Mouse (Mus musculus) CH12.LX (cell line): ENCODE data around the gene 3110040N11Rik. TPM values are rescaled to one million over a fixed set of nuclear protein-coding genes. Genes with fewer than 3 reads are reported as not detected.

Experiments used
- DNase-seq: peaks from one replicate; pipeline ENCODE4 v3.0.0-alpha.2; 2013; ENCODE audit errors: extremely low read depth
- H3K27ac ChIP-seq: 2 replicates; pipeline ENCODE4 v1.5.1; 2012; ENCODE audit warnings: low read depth, mild to moderate bottlenecking, control low read depth, moderate library complexity; ENCODE audit not compliant: insufficient read depth
- H3K27me3 ChIP-seq: replicated peaks from 2 replicates; pipeline ENCODE3; 2012; ENCODE audit warnings: inconsistent platforms
- H3K36me3 ChIP-seq, 2 experiments: replicated peaks in 1 of 2; 2 replicates each; pipeline versions ENCODE3 to v1.6.1; 2012; ENCODE audit warnings: inconsistent platforms in 1 of 2, low read length in 1 of 2, mild to moderate bottlenecking in 1 of 2, mixed read lengths in 1 of 2, moderate library complexity in 1 of 2; ENCODE audit not compliant: control insufficient read depth in 1 of 2, insufficient read depth in 1 of 2
- H3K4me1 ChIP-seq, 2 experiments: 2 replicates each; pipeline ENCODE4 v1.6.1; 2012; ENCODE audit warnings: inconsistent platforms in 1 of 2, moderate library complexity in 1 of 2; ENCODE audit not compliant: insufficient read depth in 2 of 2, control insufficient read depth in 1 of 2
- H3K4me2 ChIP-seq: 2 replicates; pipeline ENCODE4 v1.6.1; 2012; ENCODE audit warnings: low read depth, mild to moderate bottlenecking, control low read depth; ENCODE audit not compliant: poor library complexity, insufficient read depth, severe bottlenecking
- H3K4me3 ChIP-seq, 3 experiments: fragments of 150-350 bp in 1 of 3; sonication (generic) in 1 of 3; replicated peaks in 1 of 3; 2 replicates each; pipeline versions ENCODE3 to v1.5.1; 2011 to 2012; ENCODE audit warnings: low read depth in 2 of 3, low read length in 2 of 3, mild to moderate bottlenecking in 2 of 3, moderate library complexity in 2 of 3, control low read depth in 1 of 3, improper control_type of control experiment in 1 of 3, inconsistent platforms in 1 of 3, mixed read lengths in 1 of 3; ENCODE audit not compliant: poor library complexity in 1 of 3
- H3K79me2 ChIP-seq: replicated peaks from 2 replicates; pipeline ENCODE4 v1.6.1; 2012; ENCODE audit warnings: mild to moderate bottlenecking, moderate library complexity; ENCODE audit not compliant: control insufficient read depth, poor library complexity, insufficient read depth, severe bottlenecking; ENCODE audit errors: extremely low read depth
- H3K9ac ChIP-seq: 2 replicates; pipeline ENCODE4 v1.6.1; 2012; ENCODE audit warnings: low read depth, mild to moderate bottlenecking, control low read depth, moderate library complexity; ENCODE audit not compliant: insufficient read depth
- H3K9me3 ChIP-seq: replicated peaks from 2 replicates; pipeline ENCODE3; 2012; ENCODE audit warnings: low read length, inconsistent platforms, mixed read lengths
- CHD1 ChIP-seq: IDR thresholded peaks from 2 replicates; pipeline ENCODE4 v1.6.1; 2012; ENCODE audit warnings: low read depth, low read length, improper control_type of control experiment, inconsistent platforms
- CHD2 ChIP-seq: IDR thresholded peaks from 2 replicates; pipeline ENCODE4 v1.6.1; 2011; ENCODE audit warnings: low read length, improper control_type of control experiment
- CTCF ChIP-seq, 2 experiments: IDR thresholded peaks in 1 of 2; conservative IDR thresholded peaks in 1 of 2; 2 replicates each; pipeline ENCODE4 v1.5.1; 2011 to 2012; ENCODE audit warnings: low read depth in 2 of 2, low read length in 2 of 2, improper control_type of control experiment in 1 of 2, inconsistent platforms in 1 of 2, mild to moderate bottlenecking in 1 of 2, moderate library complexity in 1 of 2
- E2F4 ChIP-seq: IDR thresholded peaks from 2 replicates; pipeline ENCODE4 v1.6.1; 2011; ENCODE audit warnings: low read depth, low read length, improper control_type of control experiment; ENCODE audit not compliant: insufficient replicate concordance
- ELF1 ChIP-seq: IDR thresholded peaks from 2 replicates; pipeline ENCODE4 v1.6.1; 2014; ENCODE audit warnings: low read depth, mild to moderate bottlenecking, inconsistent platforms, low read length, improper control_type of control experiment
- EP300 ChIP-seq: IDR thresholded peaks from 2 replicates; pipeline ENCODE4 v1.6.1; 2011; ENCODE audit warnings: low read length, improper control_type of control experiment
- ETS1 ChIP-seq: conservative IDR thresholded peaks from 2 replicates; pipeline ENCODE4 v1.6.1; 2012; ENCODE audit warnings: low read depth, mild to moderate bottlenecking, inconsistent platforms, low read length, improper control_type of control experiment, moderate library complexity
- GABPA ChIP-seq: IDR thresholded peaks from 2 replicates; pipeline ENCODE4 v1.6.1; 2012; ENCODE audit warnings: low read depth, low read length, improper control_type of control experiment, inconsistent platforms; ENCODE audit not compliant: insufficient replicate concordance
- HCFC1 ChIP-seq: IDR thresholded peaks from 2 replicates; pipeline ENCODE4 v1.6.1; 2012; ENCODE audit warnings: low read depth, mild to moderate bottlenecking, inconsistent platforms, low read length, improper control_type of control experiment
- IRF4 ChIP-seq: IDR thresholded peaks from 2 replicates; pipeline ENCODE4 v1.6.1; 2014; ENCODE audit warnings: low read depth, mild to moderate bottlenecking, inconsistent platforms, low read length, improper control_type of control experiment
- JUN ChIP-seq: IDR thresholded peaks from 2 replicates; pipeline ENCODE4 v1.6.1; 2011; ENCODE audit warnings: low read depth, mild to moderate bottlenecking, low read length, improper control_type of control experiment, moderate library complexity; ENCODE audit not compliant: insufficient read depth
- JUND ChIP-seq: conservative IDR thresholded peaks from 2 replicates; pipeline ENCODE4 v1.6.1; 2011; ENCODE audit warnings: low read depth, low read length, improper control_type of control experiment
- KAT2A ChIP-seq: IDR thresholded peaks from 2 replicates; pipeline ENCODE4 v1.6.1; 2012; ENCODE audit warnings: low read length, improper control_type of control experiment, inconsistent platforms; ENCODE audit not compliant: insufficient replicate concordance
- MAFK ChIP-seq: IDR thresholded peaks from 2 replicates; pipeline ENCODE4 v1.6.1; 2011; ENCODE audit warnings: low read length, improper control_type of control experiment; ENCODE audit not compliant: insufficient replicate concordance
- MAX ChIP-seq: IDR thresholded peaks from 2 replicates; pipeline ENCODE4 v1.6.1; 2011; ENCODE audit warnings: low read length, improper control_type of control experiment
- MAZ ChIP-seq: IDR thresholded peaks from 2 replicates; pipeline ENCODE4 v1.6.1; 2012; ENCODE audit warnings: low read depth, mild to moderate bottlenecking, inconsistent platforms, low read length, improper control_type of control experiment, moderate library complexity
- MEF2A ChIP-seq: IDR thresholded peaks from 2 replicates; pipeline ENCODE4 v1.6.1; 2014; ENCODE audit warnings: low read depth, mild to moderate bottlenecking, inconsistent platforms, low read length, improper control_type of control experiment, borderline replicate concordance
- MXI1 ChIP-seq: IDR thresholded peaks from 2 replicates; pipeline ENCODE4 v1.6.1; 2011; ENCODE audit warnings: mild to moderate bottlenecking, low read depth, low read length, improper control_type of control experiment
- MYC ChIP-seq: IDR thresholded peaks from 2 replicates; pipeline ENCODE4 v1.6.1; 2011; ENCODE audit warnings: low read depth, mild to moderate bottlenecking, improper control_type of control experiment, low read length
- NELFE ChIP-seq: IDR thresholded peaks from 2 replicates; pipeline ENCODE4 v1.6.1; 2011; ENCODE audit warnings: low read depth, low read length, improper control_type of control experiment
- NRF1 ChIP-seq: IDR thresholded peaks from 2 replicates; pipeline ENCODE4 v1.6.1; 2014; ENCODE audit warnings: low read depth, mild to moderate bottlenecking, inconsistent platforms, low read length, improper control_type of control experiment, moderate library complexity
- PAX5 ChIP-seq: IDR thresholded peaks from 2 replicates; pipeline ENCODE4 v1.6.1; 2012; ENCODE audit warnings: low read length, inconsistent platforms, mixed read lengths
- POLR2A ChIP-seq: IDR thresholded peaks from 2 replicates; pipeline ENCODE4 v1.6.1; 2011; ENCODE audit warnings: low read depth, mild to moderate bottlenecking, improper control_type of control experiment, low read length
- POLR2AphosphoS2 ChIP-seq: IDR thresholded peaks from 2 replicates; pipeline ENCODE4 v1.6.1; 2011; ENCODE audit warnings: low read depth, low read length, improper control_type of control experiment
- RAD21 ChIP-seq: IDR thresholded peaks from 2 replicates; pipeline ENCODE4 v1.6.1; 2011; ENCODE audit warnings: low read depth, mild to moderate bottlenecking, low read length, improper control_type of control experiment, moderate library complexity
- RCOR1 ChIP-seq: conservative IDR thresholded peaks from 2 replicates; pipeline ENCODE4 v1.6.1; 2012; ENCODE audit warnings: low read depth, mild to moderate bottlenecking, inconsistent platforms, low read length, improper control_type of control experiment
- SIN3A ChIP-seq: IDR thresholded peaks from 2 replicates; pipeline ENCODE4 v1.6.1; 2012; ENCODE audit warnings: low read length, improper control_type of control experiment, inconsistent platforms
- SMC3 ChIP-seq: IDR thresholded peaks from 2 replicates; pipeline ENCODE4 v1.6.1; 2011; ENCODE audit warnings: low read depth, low read length, improper control_type of control experiment
- TBP ChIP-seq: conservative IDR thresholded peaks from 2 replicates; pipeline ENCODE4 v1.6.1; 2011; ENCODE audit warnings: low read depth, low read length, improper control_type of control experiment
- TCF12 ChIP-seq: IDR thresholded peaks from 2 replicates; pipeline ENCODE4 v1.6.1; 2014; ENCODE audit warnings: low read depth, mild to moderate bottlenecking, inconsistent platforms, low read length, improper control_type of control experiment
- UBTF ChIP-seq: IDR thresholded peaks from 2 replicates; pipeline ENCODE4 v1.6.1; 2012; ENCODE audit warnings: low read depth, mild to moderate bottlenecking, inconsistent platforms, low read length, improper control_type of control experiment, moderate library complexity
- USF1 ChIP-seq: IDR thresholded peaks from 2 replicates; pipeline ENCODE4 v1.6.1; 2014; ENCODE audit warnings: low read depth, mild to moderate bottlenecking, inconsistent platforms, low read length, improper control_type of control experiment
- USF2 ChIP-seq: conservative IDR thresholded peaks from 2 replicates; pipeline ENCODE4 v1.6.1; 2011; ENCODE audit warnings: low read depth, low read length, improper control_type of control experiment
- ZC3H11A ChIP-seq: IDR thresholded peaks from 2 replicates; pipeline ENCODE4 v1.6.1; 2012; ENCODE audit warnings: low read depth, mild to moderate bottlenecking, inconsistent platforms, low read length, improper control_type of control experiment
- ZKSCAN1 ChIP-seq: IDR thresholded peaks from 2 replicates; pipeline ENCODE4 v1.6.1; 2012; ENCODE audit warnings: low read depth, inconsistent platforms, low read length, improper control_type of control experiment, borderline replicate concordance
- ZMIZ1 ChIP-seq: IDR thresholded peaks from 2 replicates; pipeline ENCODE4 v1.6.1; 2012; ENCODE audit warnings: low read depth, mild to moderate bottlenecking, inconsistent platforms, low read length, improper control_type of control experiment
- ZNF384 ChIP-seq: IDR thresholded peaks from 2 replicates; pipeline ENCODE4 v1.6.1; 2012; ENCODE audit warnings: low read depth, low read length, improper control_type of control experiment, inconsistent platforms
- dilution Hi-C: fragments of 300-500 bp; cut with MboI; formaldehyde crosslinking; loops from 2 replicates; pipeline ENCODE4 v1.14.3; 2020; ENCODE audit warnings: low sequenced_read_pairs; ENCODE audit not compliant: extremely low pct_unique_long_range_greater_than_20kb, extremely low pct_ligation_motif_present
- in situ Hi-C: fragments of 300-500 bp; cut with MboI; formaldehyde crosslinking; loops from 3 replicates; pipeline ENCODE4 v1.14.3; 2019; ENCODE audit warnings: low sequenced_read_pairs, low pct_ligation_motif_present, low pct_unique_long_range_greater_than_20kb, mixed read lengths
- polyA plus RNA-seq: library from polyadenylated mRNA; unstranded; fragments of >175 nt; gene quantifications from 2 replicates; pipeline ENCODE4 v1.2.1, GENCODE M21; 2012; ENCODE audit warnings: low read depth; ENCODE audit not compliant: insufficient read length
- total RNA-seq, 2 experiments: library from RNA; depleted of rRNA; stranded (reverse); fragments of 300-350 nt in 1 of 2; fragments of >200 nt in 1 of 2; gene quantifications; 2 replicates each; pipeline ENCODE4 v1.2.3; 2012 to 2014

Gene 3110040N11Rik
- total and polyA plus RNA-seq, 3 experiments: 53.2 to 91.7 (median 58.6) TPM

DNA sequence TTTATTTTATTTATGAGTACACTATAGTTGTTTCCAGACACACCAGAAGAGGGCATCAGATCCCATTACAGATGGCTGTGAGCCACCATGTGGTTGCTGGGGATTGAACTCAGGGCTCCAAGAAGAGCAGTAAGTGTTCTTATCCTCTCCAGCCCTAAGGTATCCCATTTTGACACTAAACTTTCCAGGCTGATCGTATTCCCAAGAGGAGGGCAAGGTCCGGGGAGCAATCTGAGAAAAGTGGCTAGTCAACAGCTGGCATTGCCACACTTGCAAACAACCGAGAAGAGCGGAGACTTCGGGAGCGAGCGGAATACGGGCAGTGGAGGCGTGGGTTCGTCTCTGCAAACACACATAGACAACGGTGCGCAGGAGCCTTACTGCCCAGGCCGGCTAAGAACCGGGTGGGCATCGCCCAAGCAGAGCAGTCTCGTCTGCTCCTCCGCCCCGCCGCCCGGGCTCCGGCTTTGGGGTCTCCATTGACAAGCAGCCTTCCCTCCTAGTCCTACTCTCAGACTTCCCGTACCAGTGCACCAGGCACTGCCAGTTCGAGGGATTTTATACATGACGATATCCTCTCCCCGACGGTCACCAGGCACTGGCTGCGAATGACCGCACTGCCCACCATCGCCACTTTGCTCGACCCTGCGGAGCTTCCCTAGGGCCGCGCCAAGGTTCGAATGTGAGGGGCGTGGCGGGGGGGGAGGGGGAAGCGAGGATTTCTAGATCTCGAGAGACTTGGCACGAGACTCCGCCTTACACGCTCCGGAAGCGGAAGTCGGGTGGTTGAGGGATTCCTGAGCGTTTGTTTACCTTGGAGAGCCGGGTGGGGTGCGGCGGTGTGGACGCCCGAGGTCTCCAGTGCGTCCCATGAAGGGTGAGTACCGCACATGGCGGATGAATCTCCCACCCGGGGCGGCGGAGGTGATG, 26.8 kb downstream of the 3110040N11Rik start, which contains the start of gene Ramac:
Gene Ramac, plus strand, starts transcription at position 746 of the 930 bp plus-strand sequence.
- Histone ChIP-seq H3K79me2 (peaks cover 22% of the 10 kb centered on the region), H3K4me3 (peak within 1 kb of the TSS; percentile 88 to 98 (median 97)), H3K4me1 (peaks cover 2 to 21% of the 10 kb centered on the region in 2 experiments; a peak in 3 of 4 replicates), H3K4me2 (peak within 1 kb of the TSS; percentile 26), H3K9me3 (no peaks in the 10 kb centered on the region), H3K9ac (peak within 1 kb of the TSS; percentile 86), H3K36me3 (peaks cover 0 to 2% of the 10 kb centered on the region in 2 experiments), H3K27ac (peak within 1 kb of the TSS; percentile 2; the same call in 1 of the 2 replicates), H3K27me3 (no peaks in the 10 kb centered on the region)
- in situ Hi-C loops: no loop called here
- peak; percentile 93 for DNase-seq
- dilution Hi-C loops: no loop called here
- TF ChIP-seq POLR2AphosphoS2 (no peak; the same call in 1 of the 2 replicates), RAD21 (peak; percentile 25), UBTF (peak; percentile 64; the same call in 1 of the 2 replicates), TBP (0 out of 2 replicates have a peak, but pooled peaks have one; percentile 24), ETS1 (no peak), MYC (peak; percentile 87), NRF1 (no peak), USF1 (no peak), MEF2A (no peak), GABPA (no peak; the same call in 1 of the 2 replicates), ZMIZ1 (no peak; the same call in 1 of the 2 replicates), ELF1 (peak; percentile 94), JUN (no peak), KAT2A (peak; percentile 75; the same call in 1 of the 2 replicates), MAX (peak; percentile 36; the same call in 1 of the 2 replicates), SMC3 (peak; percentile 24; the same call in 1 of the 2 replicates), POLR2A (peak; percentile 78), TCF12 (peak; percentile 71), ZNF384 (no peak), ZKSCAN1 (no peak), E2F4 (no peak), ZC3H11A (no peak), CHD2 (peak; percentile 99), JUND (no peak), MAZ (0 out of 2 replicates have a peak, but pooled peaks have one; percentile 36), RCOR1 (no peak), USF2 (no peak), CHD1 (no peak), PAX5 (no peak), HCFC1 (peak; percentile 89), SIN3A (no peak; the same call in none of the 2 replicates), IRF4 (peak; percentile 67; the same call in 1 of the 2 replicates), NELFE (peak; percentile 68), MXI1 (no peak; the same call in none of the 2 replicates), EP300 (no peak), CTCF (conservative IDR thresholded peaks at IDR 0.05 in 1 of 2, IDR thresholded peaks at IDR 0.05 in 1 of 2; ENCODE audit: low read depth in 2 of 2, low read length in 2 of 2) (peak in 1 of 2 experiments; percentile 69; a peak in 2 of 4 replicates), MAFK (no peak)
